Mouse (Mus musculus) liver, embryonic 14.5 days (tissue): ENCODE measurements at regions not wholly inside any gene's neighbourhood (a gene's known extent, or its start where the extent isn't known, plus 50 kb on each side); places are given as distances from the start of the nearest gene placed in this dataset.

Source experiments
- CTCF ChIP-seq: IDR thresholded peaks from 2 replicates; pipeline ENCODE4 v1.5.1; 2016; ENCODE audit warnings: antibody characterized with exemption, low read depth, control low read depth
- EP300 ChIP-seq: IDR thresholded peaks from 2 replicates; pipeline ENCODE4 v1.6.1; 2016; ENCODE audit warnings: antibody characterized with exemption, low read depth

DNA sequence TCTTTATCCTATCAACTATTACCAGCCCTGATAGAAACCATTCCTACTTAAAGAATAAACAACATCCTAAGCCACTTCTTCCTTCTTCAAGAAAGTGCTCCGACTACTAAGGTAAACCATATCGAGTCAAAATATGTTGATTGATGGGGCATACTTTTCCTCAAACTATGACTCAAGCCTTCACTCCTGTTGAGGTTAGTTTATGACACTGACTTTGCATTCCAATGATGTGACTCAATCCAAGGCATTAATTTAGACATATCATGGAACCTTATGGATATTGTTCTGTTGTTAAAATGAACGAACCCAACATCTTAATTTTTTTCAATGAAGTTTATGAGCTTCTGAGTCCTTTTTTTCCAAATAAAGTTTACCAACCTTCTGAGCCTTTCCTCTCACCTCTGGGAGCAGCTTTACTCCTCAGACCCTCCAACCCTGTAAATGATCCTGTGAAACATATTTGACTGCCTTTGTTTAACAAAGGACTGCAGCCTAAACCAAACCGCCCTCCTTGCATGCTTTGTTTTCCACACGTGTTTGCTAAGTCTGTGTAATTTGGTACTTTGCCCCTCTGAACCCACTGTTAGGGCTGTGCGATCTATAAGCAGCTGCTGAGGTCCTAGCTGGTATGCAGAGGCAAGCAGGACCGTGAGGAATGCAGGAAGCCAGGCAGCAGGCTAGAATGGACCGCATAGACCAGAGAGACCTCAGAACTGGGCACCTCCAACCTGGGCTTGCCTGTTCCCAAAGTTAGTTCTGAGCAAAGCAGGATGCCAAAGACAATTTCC, 136.1 kb upstream of the Frg1 start:
- no peak for TF ChIP-seq CTCF
- no peak for TF ChIP-seq EP300
